In the genomic region with DNA sequence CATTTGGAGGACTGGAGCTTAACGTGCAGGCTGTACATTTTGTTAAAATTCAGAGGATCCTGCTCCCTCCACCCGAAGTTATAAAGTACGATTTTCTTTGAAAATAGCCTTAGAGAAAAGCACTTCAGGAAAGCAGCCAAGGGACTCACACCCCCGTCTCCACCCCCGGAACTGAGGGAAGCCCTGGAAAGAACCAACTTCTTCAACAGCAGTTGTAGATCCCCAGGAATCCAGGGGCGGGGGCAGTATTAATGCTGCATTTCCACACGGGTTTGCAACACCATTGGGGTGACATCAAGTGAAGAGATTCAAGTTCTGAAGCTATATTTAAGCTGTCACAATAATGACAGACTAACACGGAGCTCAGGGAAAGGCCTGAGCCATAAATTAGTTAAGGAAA, we compare ENCODE assay signal across 8 mouse cellular contexts. TPM values are rescaled to one million over a fixed set of nuclear protein-coding genes. Genes with fewer than 3 reads are reported as not detected.
DNase-seq lines count a peak whose midpoint lies in the region; ATAC-seq and TF ChIP-seq lines count a peak whose summit lies in the region.

No protein-coding gene starts in this region.

- H3K4me3 ChIP-seq in heart, embryonic 13.5 days = no peak overlapping the region
- H3K4me3 ChIP-seq in heart, embryonic 11.5 days (ENCODE audit: low read depth, low read length) = no peak overlapping the region
- peak overlapping the region; percentile 73 for H3K4me3 ChIP-seq in hindbrain, embryonic 14.5 days (replicated peaks; ENCODE audit: low read length)
- H3K4me3 ChIP-seq in intestine, postnatal 0 days (ENCODE audit: low read depth, low read length) = no peak overlapping the region

- peaks cover 33% of the 10 kb centered on the region for H3K4me1 ChIP-seq in heart, embryonic 13.5 days
- H3K4me1 ChIP-seq in heart, embryonic 11.5 days (ENCODE audit: control insufficient read depth, insufficient read depth, low read length) = peaks cover 7% of the 10 kb centered on the region
- peaks cover 15% of the 10 kb centered on the region for H3K4me1 ChIP-seq in hindbrain, embryonic 14.5 days (replicated peaks; ENCODE audit: control insufficient read depth, insufficient read depth, low read length)
- peaks cover 8% of the 10 kb centered on the region; the same call in 1 of the 2 replicates for H3K4me1 ChIP-seq in intestine, postnatal 0 days (replicated peaks; ENCODE audit: control insufficient read depth, insufficient read depth, low read length)

- no peak for TF ChIP-seq CTCF in intestine, postnatal 0 days (IDR thresholded peaks at IDR 0.05; ENCODE audit: low read depth)

- DNase-seq in cerebellum, adult 9-11 months = peak; percentile 48
- DNase-seq in hindbrain, embryonic 14.5 days (ENCODE audit: low spot score) = no peak
- DNase-seq in naive thymus-derived CD4-positive, alpha-beta T cell, adult 2 months (ENCODE audit: low read depth) = peak; percentile 10
- DNase-seq in urinary bladder, postnatal 36 days (ENCODE audit: low spot score in 2 of 2) = no peak

- peak overlapping the region; percentile 82; the same call in 1 of the 2 replicates for H3K4me2 ChIP-seq in heart, embryonic 13.5 days
- no peak overlapping the region; the same call in 1 of the 2 replicates for H3K4me2 ChIP-seq in heart, embryonic 11.5 days
- peak overlapping the region; percentile 80 for H3K4me2 ChIP-seq in hindbrain, embryonic 14.5 days (replicated peaks)
- no peak overlapping the region for H3K4me2 ChIP-seq in intestine, postnatal 0 days (replicated peaks; ENCODE audit: low read depth)

- H3K27ac ChIP-seq in heart, embryonic 13.5 days (replicated peaks) = no peak overlapping the region
- no peak overlapping the region for H3K27ac ChIP-seq in heart, embryonic 11.5 days (ENCODE audit: low read depth, low read length)
- H3K27ac ChIP-seq in hindbrain, embryonic 14.5 days = peak overlapping the region; percentile 95
- H3K27ac ChIP-seq in intestine, postnatal 0 days (ENCODE audit: low read depth, low read length) = no peak overlapping the region

- no peaks in the 10 kb centered on the region for H3K9me3 ChIP-seq in heart, embryonic 13.5 days
- no peaks in the 10 kb centered on the region for H3K9me3 ChIP-seq in heart, embryonic 11.5 days (replicated peaks; ENCODE audit: control insufficient read depth, low read length)
- H3K9me3 ChIP-seq in hindbrain, embryonic 14.5 days (ENCODE audit: control insufficient read depth, low read length) = no peaks in the 10 kb centered on the region
- no peaks in the 10 kb centered on the region for H3K9me3 ChIP-seq in intestine, postnatal 0 days (ENCODE audit: control insufficient read depth)

- H3K9ac ChIP-seq in heart, embryonic 13.5 days = no peak overlapping the region
- no peak overlapping the region for H3K9ac ChIP-seq in heart, embryonic 11.5 days (ENCODE audit: low read depth, low read length)
- peak overlapping the region; percentile 90 for H3K9ac ChIP-seq in hindbrain, embryonic 14.5 days
- H3K9ac ChIP-seq in intestine, postnatal 0 days (ENCODE audit: low read depth, low read length) = no peak overlapping the region

- no peak for ATAC-seq in heart, embryonic 13.5 days (ENCODE audit: extremely low read depth, insufficient number of reproducible peaks, low FRiP score, low TSS enrichment)
- ATAC-seq in heart, embryonic 11.5 days (replicated peaks; ENCODE audit: insufficient number of reproducible peaks, low FRiP score, low TSS enrichment) = no peak
- no peak for ATAC-seq in hindbrain, embryonic 14.5 days (ENCODE audit: low FRiP score)
- ATAC-seq in intestine, postnatal 0 days = no peak
- ATAC-seq in megakaryocyte, adult 5-6 weeks (ENCODE audit: poor library complexity, severe bottlenecking) = no peak

- peaks cover 80% of the 10 kb centered on the region for H3K27me3 ChIP-seq in heart, embryonic 13.5 days (replicated peaks)
- peaks cover 38% of the 10 kb centered on the region for H3K27me3 ChIP-seq in heart, embryonic 11.5 days (ENCODE audit: control insufficient read depth, insufficient read depth, low read length)
- no peaks in the 10 kb centered on the region for H3K27me3 ChIP-seq in hindbrain, embryonic 14.5 days (ENCODE audit: control insufficient read depth, insufficient read depth, low read length)
- H3K27me3 ChIP-seq in intestine, postnatal 0 days (replicated peaks; ENCODE audit: control insufficient read depth, insufficient read depth, low read length) = peaks cover 52% of the 10 kb centered on the region

- H3K36me3 ChIP-seq in heart, embryonic 13.5 days = no peaks in the 10 kb centered on the region
- H3K36me3 ChIP-seq in heart, embryonic 11.5 days (ENCODE audit: control insufficient read depth, insufficient read depth, low read length) = no peaks in the 10 kb centered on the region
- H3K36me3 ChIP-seq in hindbrain, embryonic 14.5 days (replicated peaks; ENCODE audit: control insufficient read depth, insufficient read depth) = no peaks in the 10 kb centered on the region
- H3K36me3 ChIP-seq in intestine, postnatal 0 days (ENCODE audit: control insufficient read depth, insufficient read depth) = no peaks in the 10 kb centered on the region

- 17% methylated on average over 8 of the region's 8 CpGs for WGBS in heart, embryonic 13.5 days
- 32% methylated on average over 8 of the region's 8 CpGs for WGBS in heart, embryonic 11.5 days (ENCODE audit: insufficient replicate concordance)
- WGBS in hindbrain, embryonic 14.5 days = 30% methylated on average over 8 of the region's 8 CpGs
- 33% methylated on average over 8 of the region's 8 CpGs for WGBS in intestine, postnatal 0 days

RNA-seq across cellular contexts. Expression of gene Dpysl5, which starts 0.9 kb away (rescaled TPM):
- 2.4 and 3.8 TPM in 2 replicates for polyA plus RNA-seq in heart, embryonic 13.5 days (2015; fragmentation: Nextera tagmentation; extraction: Ambion mirVana)
- 2.9 and 3.5 TPM in 2 replicates for polyA plus RNA-seq in heart, embryonic 11.5 days (2014; fragmentation: Nextera tagmentation; extraction: Ambion mirVana)
- 202 and 220 TPM in 2 replicates for polyA plus RNA-seq in hindbrain, embryonic 14.5 days (2014; fragmentation: Nextera tagmentation; extraction: Ambion mirVana)
- polyA plus RNA-seq in intestine, postnatal 0 days (2015; fragmentation: Nextera tagmentation; extraction: Ambion mirVana) = 2.7 and 3.0 TPM in 2 replicates
- not detected in 2 replicates for total RNA-seq in megakaryocyte, adult 5-6 weeks (2015)
- total RNA-seq in megakaryocyte, adult 5-6 weeks (2017) = 0.41 TPM in 1 of 2 replicates, not detected in the other

RNA-seq across cellular contexts. Expression of gene Cenpa, which starts 43.9 kb away (rescaled TPM):
- 259 TPM in 2 replicates for polyA plus RNA-seq in heart, embryonic 13.5 days (2015; fragmentation: Nextera tagmentation; extraction: Ambion mirVana)
- 296 and 306 TPM in 2 replicates for polyA plus RNA-seq in heart, embryonic 11.5 days (2014; fragmentation: Nextera tagmentation; extraction: Ambion mirVana)
- polyA plus RNA-seq in hindbrain, embryonic 14.5 days (2014; fragmentation: Nextera tagmentation; extraction: Ambion mirVana) = 41.0 and 45.0 TPM in 2 replicates
- polyA plus RNA-seq in intestine, postnatal 0 days (2015; fragmentation: Nextera tagmentation; extraction: Ambion mirVana) = 62.0 and 79.2 TPM in 2 replicates
- 190 and 250 TPM in 2 replicates for total RNA-seq in megakaryocyte, adult 5-6 weeks (2015)
- 124 and 127 TPM in 2 replicates for total RNA-seq in megakaryocyte, adult 5-6 weeks (2017)

Comparison
In these comparisons a context has a peak if more than half of its experiments do, and no peak if none do; other contexts are left out.
1. H3K4me2 ChIP-seq: peak in heart, embryonic 13.5 days (single experiment) and hindbrain, embryonic 14.5 days (single experiment); none in heart, embryonic 11.5 days (single experiment) and intestine, postnatal 0 days (single experiment).
2. DNase-seq: peak in cerebellum, adult 9-11 months (single experiment) and naive thymus-derived CD4-positive, alpha-beta T cell, adult 2 months (single experiment); none in hindbrain, embryonic 14.5 days (single experiment) and urinary bladder, postnatal 36 days (0 of 2).
3. RNA of gene Dpysl5, which starts 0.9 kb away (polyA plus RNA-seq): 202 to 220 TPM in hindbrain, embryonic 14.5 days; 2.4 to 3.8 TPM in heart, embryonic 13.5 days, 2.9 to 3.5 TPM in heart, embryonic 11.5 days and 2.7 to 3.0 TPM in intestine, postnatal 0 days; every median in the first group is over 10 times any median in the second.